Mouse (Mus musculus) MEL (cell line): ENCODE results near the gene Farsa. TPM values are rescaled to one million over a fixed set of nuclear protein-coding genes. Genes with fewer than 3 reads are reported as not detected.

Experiments used
- DNase-seq: peaks from one replicate; pipeline ENCODE4 v3.0.0; 2011; ENCODE audit warnings: low read depth, low spot score
- H3K27ac ChIP-seq: 2 replicates; pipeline ENCODE4 v1.5.1; 2012; ENCODE audit warnings: low read depth, mild to moderate bottlenecking, control low read depth, low read length, moderate library complexity; ENCODE audit not compliant: control insufficient read depth
- H3K27me3 ChIP-seq, 2 experiments: fragments of 150-350 bp in 1 of 2; sonication (generic) in 1 of 2; 2 replicates each; pipeline ENCODE4 v1.6.1; 2012; ENCODE audit warnings: low read length in 2 of 2, mild to moderate bottlenecking in 2 of 2, improper control_type of control experiment in 1 of 2, moderate library complexity in 1 of 2; ENCODE audit not compliant: insufficient read depth in 2 of 2, control insufficient read depth in 1 of 2
- H3K36me3 ChIP-seq, 2 experiments: 2 replicates each; pipeline ENCODE4 v1.6.1; 2012 to 2014; ENCODE audit warnings: low read length in 2 of 2, improper control_type of control experiment in 1 of 2, inconsistent platforms in 1 of 2, mild to moderate bottlenecking in 1 of 2; ENCODE audit not compliant: insufficient read depth in 2 of 2, control insufficient read depth in 1 of 2
- H3K4me1 ChIP-seq, 2 experiments: fragments of 150-350 bp in 1 of 2; sonication (generic) in 1 of 2; 2 replicates each; pipeline ENCODE4 v1.6.1; 2012; ENCODE audit warnings: low read length in 2 of 2, improper control_type of control experiment in 1 of 2, mild to moderate bottlenecking in 1 of 2; ENCODE audit not compliant: insufficient read depth in 2 of 2, control insufficient read depth in 1 of 2
- H3K4me3 ChIP-seq, 2 experiments: fragments of 150-350 bp in 1 of 2; sonication (generic) in 1 of 2; 2 replicates each; pipeline ENCODE4 v1.5.1; 2012; ENCODE audit warnings: low read depth in 2 of 2, low read length in 2 of 2, mild to moderate bottlenecking in 2 of 2, moderate library complexity in 2 of 2, control low read depth in 1 of 2, improper control_type of control experiment in 1 of 2; ENCODE audit not compliant: control insufficient read depth in 1 of 2, insufficient read depth in 1 of 2
- H3K79me2 ChIP-seq: 2 replicates; pipeline ENCODE4 v1.6.1; 2012; ENCODE audit warnings: mild to moderate bottlenecking, low read length, moderate library complexity; ENCODE audit not compliant: control insufficient read depth, poor library complexity, insufficient read depth
- H3K9ac ChIP-seq: 2 replicates; pipeline ENCODE4 v1.6.1; 2012; ENCODE audit warnings: low read depth, mild to moderate bottlenecking, control low read depth, low read length, moderate library complexity; ENCODE audit not compliant: control insufficient read depth, poor library complexity, severe bottlenecking
- H3K9me3 ChIP-seq: fragments of 150-350 bp; sonication (generic); replicated peaks from 2 replicates; pipeline ENCODE4 v1.6.1; 2012; ENCODE audit warnings: mild to moderate bottlenecking, low read length, improper control_type of control experiment, moderate library complexity; ENCODE audit not compliant: insufficient read depth
- E2F4 ChIP-seq: IDR thresholded peaks from 2 replicates; pipeline ENCODE4 v1.6.1; 2011; ENCODE audit warnings: low read depth, low read length, improper control_type of control experiment, borderline replicate concordance
- ELF1 ChIP-seq: IDR thresholded peaks from 2 replicates; pipeline ENCODE4 v1.6.1; 2014; ENCODE audit warnings: low read depth, mild to moderate bottlenecking, inconsistent platforms, low read length, improper control_type of control experiment, moderate library complexity
- EP300 ChIP-seq, 2 experiments: IDR thresholded peaks; 2 replicates each; pipeline ENCODE4 v1.6.1; 2011; ENCODE audit warnings: improper control_type of control experiment in 2 of 2, low read length in 2 of 2, low read depth in 1 of 2, mild to moderate bottlenecking in 1 of 2
- ETS1 ChIP-seq: IDR thresholded peaks from 2 replicates; pipeline ENCODE4 v1.6.1; 2012; ENCODE audit warnings: low read depth, mild to moderate bottlenecking, inconsistent platforms, low read length, improper control_type of control experiment, moderate library complexity
- GATA1 ChIP-seq: IDR thresholded peaks from 2 replicates; pipeline ENCODE4 v1.6.1; 2011; ENCODE audit warnings: low read depth, low read length, improper control_type of control experiment
- KAT2A ChIP-seq: conservative IDR thresholded peaks from 2 replicates; pipeline ENCODE4 v1.6.1; 2012; ENCODE audit warnings: low read depth, low read length, improper control_type of control experiment, inconsistent platforms
- MAFK ChIP-seq: IDR thresholded peaks from 2 replicates; pipeline ENCODE4 v1.6.1; 2011; ENCODE audit warnings: low read depth, mild to moderate bottlenecking, low read length, improper control_type of control experiment, borderline replicate concordance
- MAX ChIP-seq: IDR thresholded peaks from 2 replicates; pipeline ENCODE4 v1.6.1; 2011; ENCODE audit warnings: low read length, improper control_type of control experiment
- MAZ ChIP-seq: IDR thresholded peaks from 2 replicates; pipeline ENCODE4 v1.6.1; 2012; ENCODE audit warnings: low read depth, mild to moderate bottlenecking, inconsistent platforms, low read length, improper control_type of control experiment
- MXI1 ChIP-seq: IDR thresholded peaks from 2 replicates; pipeline ENCODE4 v1.6.1; 2011; ENCODE audit warnings: mild to moderate bottlenecking, low read depth, low read length, improper control_type of control experiment
- NELFE ChIP-seq: IDR thresholded peaks from 2 replicates; pipeline ENCODE4 v1.6.1; 2011; ENCODE audit warnings: low read depth, low read length, improper control_type of control experiment
- POLR2AphosphoS2 ChIP-seq: IDR thresholded peaks from 2 replicates; pipeline ENCODE4 v1.6.1; 2011; ENCODE audit warnings: low read length, improper control_type of control experiment
- POLR2AphosphoS5 ChIP-seq: IDR thresholded peaks from 2 replicates; pipeline ENCODE4 v1.6.1; 2012; ENCODE audit warnings: low read depth, borderline replicate concordance, mild to moderate bottlenecking, inconsistent platforms, low read length, moderate library complexity, mixed read lengths
- RCOR1 ChIP-seq: IDR thresholded peaks from 2 replicates; pipeline ENCODE4 v1.6.1; 2012; ENCODE audit warnings: low read depth, mild to moderate bottlenecking, inconsistent platforms, low read length, improper control_type of control experiment
- SIN3A ChIP-seq: IDR thresholded peaks from 2 replicates; pipeline ENCODE4 v1.6.1; 2012; ENCODE audit warnings: low read length, improper control_type of control experiment, inconsistent platforms
- TAL1 ChIP-seq: IDR thresholded peaks from 2 replicates; pipeline ENCODE4 v1.6.1; 2012; ENCODE audit warnings: mild to moderate bottlenecking, inconsistent platforms, low read length, moderate library complexity, mixed read lengths
- TCF12 ChIP-seq: IDR thresholded peaks from 2 replicates; pipeline ENCODE4 v1.6.1; 2014; ENCODE audit warnings: low read depth, mild to moderate bottlenecking, inconsistent platforms, low read length, improper control_type of control experiment, moderate library complexity
- UBTF ChIP-seq: IDR thresholded peaks from 2 replicates; pipeline ENCODE4 v1.6.1; 2012; ENCODE audit warnings: low read depth, mild to moderate bottlenecking, inconsistent platforms, low read length, improper control_type of control experiment, moderate library complexity, borderline replicate concordance; ENCODE audit not compliant: insufficient read depth
- USF2 ChIP-seq, 2 experiments: IDR thresholded peaks; 2 replicates each; pipeline ENCODE4 v1.6.1; 2011 to 2012; ENCODE audit warnings: improper control_type of control experiment in 2 of 2, low read length in 2 of 2, borderline replicate concordance in 1 of 2, inconsistent platforms in 1 of 2, low read depth in 1 of 2, mild to moderate bottlenecking in 1 of 2; ENCODE audit not compliant: insufficient read depth in 1 of 2
- ZC3H11A ChIP-seq: IDR thresholded peaks from 2 replicates; pipeline ENCODE4 v1.6.1; 2012; ENCODE audit warnings: low read depth, mild to moderate bottlenecking, inconsistent platforms, low read length, improper control_type of control experiment
- ZKSCAN1 ChIP-seq: IDR thresholded peaks from 2 replicates; pipeline ENCODE4 v1.6.1; 2012; ENCODE audit warnings: low read depth, mild to moderate bottlenecking, inconsistent platforms, low read length, improper control_type of control experiment, moderate library complexity
- ZMIZ1 ChIP-seq: IDR thresholded peaks from 2 replicates; pipeline ENCODE4 v1.6.1; 2012; ENCODE audit warnings: low read depth, mild to moderate bottlenecking, inconsistent platforms, low read length, improper control_type of control experiment, moderate library complexity
- polyA plus RNA-seq, 2 experiments: library from polyadenylated mRNA; stranded (reverse) in 1 of 2; unstranded in 1 of 2; fragments of >175 nt in 1 of 2; fragments of >200 nt in 1 of 2; gene quantifications; 2 replicates each; pipeline versions ENCODE4 v1.2.1 to v1.2.4; 2012; ENCODE audit warnings: low replicate concordance in 2 of 2, low read depth in 1 of 2; ENCODE audit not compliant: insufficient read length in 2 of 2, insufficient read depth in 1 of 2, missing spikeins in 1 of 2
- total RNA-seq: library from RNA; depleted of rRNA; stranded (reverse); fragments of 300-350 nt; gene quantifications from 2 replicates; pipeline ENCODE4 v1.2.3, GENCODE M21; 2012

Gene Farsa
- total and polyA plus RNA-seq, 3 experiments: 152 to 295 (median 245) TPM

DNA sequence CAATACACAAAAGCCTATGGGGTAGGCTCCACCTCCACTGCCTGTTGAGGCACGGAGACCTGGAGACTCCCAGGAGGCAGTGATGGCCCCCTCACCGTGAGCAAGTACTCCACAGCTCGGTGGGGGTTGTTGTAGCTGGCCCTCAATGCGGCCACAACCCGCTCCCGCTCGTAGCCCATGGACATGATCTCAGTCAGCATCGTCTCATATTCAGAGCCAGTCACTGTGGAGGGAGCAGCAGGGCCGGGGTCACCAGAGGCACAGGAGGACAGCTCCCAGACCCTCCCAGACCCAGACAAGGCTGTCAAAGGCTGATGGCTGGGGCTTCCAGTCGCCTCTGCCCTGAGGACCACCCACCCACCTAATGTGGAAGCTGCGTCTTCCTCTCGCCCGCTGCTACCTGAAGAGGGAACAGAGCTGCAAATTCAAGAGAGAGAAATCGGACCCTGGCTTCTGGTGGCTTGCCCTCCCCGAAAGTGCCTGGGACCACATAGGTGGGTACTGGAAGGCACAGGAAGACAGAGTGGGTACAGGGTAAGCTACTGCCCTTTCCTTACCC lies 18.8 kb upstream of the Farsa start:
- Histone ChIP-seq H3K9me3 (no peaks in the 10 kb centered on the region), H3K27ac (no peak overlapping the region), H3K4me3 (no peak overlapping the region), H3K27me3 (no peaks in the 10 kb centered on the region)
- TF ChIP-seq POLR2AphosphoS5 (no peak), ZC3H11A (no peak), GATA1 (no peak), NELFE (no peak), ZKSCAN1 (no peak), KAT2A (no peak), MAFK (no peak), ELF1 (no peak), ETS1 (no peak), POLR2AphosphoS2 (no peak), MAX (no peak), MAZ (no peak), SIN3A (no peak), MXI1 (no peak), ZMIZ1 (no peak), TCF12 (no peak)
- TF ChIP-seq, all 39 proteins: peak for 0
- no peak for DNase-seq
- no peak overlapping the region for H3K9ac ChIP-seq
- peaks cover 3 to 11% of the 10 kb centered on the region in 2 experiments for H3K4me1 ChIP-seq
- peaks cover 14% of the 10 kb centered on the region for H3K79me2 ChIP-seq
- H3K36me3 ChIP-seq: peaks cover 2 to 26% of the 10 kb centered on the region in 2 experiments; a peak in 3 of 4 replicates

DNA sequence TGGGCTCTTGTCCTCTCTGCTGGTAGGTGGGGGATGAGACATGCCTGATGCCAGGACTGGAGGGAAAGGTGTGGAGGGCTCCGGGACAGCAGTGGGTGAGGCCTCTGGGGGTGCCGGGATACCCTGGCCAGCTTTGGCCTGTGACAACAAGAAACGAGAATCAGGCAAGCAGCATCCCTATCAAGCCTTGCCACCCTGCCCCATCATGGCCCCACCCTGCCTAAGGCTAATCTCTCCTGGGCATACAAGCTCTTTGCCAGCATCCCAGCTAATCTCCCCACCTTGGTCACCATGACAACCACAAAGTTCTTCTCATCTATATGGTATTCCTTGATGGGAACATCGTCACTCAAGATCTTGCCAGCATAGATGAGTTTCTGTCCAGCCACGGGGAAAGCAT lies 18.3 kb upstream of the Farsa start:
- peak; percentile 72 for TF ChIP-seq TAL1
- TF ChIP-seq USF2 (IDR thresholded peaks at IDR 0.05; ENCODE audit: borderline replicate concordance in 1 of 2, insufficient read depth in 1 of 2, low read depth in 1 of 2, low read length in 2 of 2): no peak
- peak; percentile 58; the same call in 1 of the 2 replicates for TF ChIP-seq GATA1
- no peak for TF ChIP-seq NELFE
- no peak for TF ChIP-seq ZC3H11A
- TF ChIP-seq UBTF: no peak
- TF ChIP-seq ETS1: no peak
- peak; percentile 32; the same call in 1 of the 2 replicates for TF ChIP-seq RCOR1
- TF ChIP-seq SIN3A: no peak
- 0 out of 2 replicates have a peak, but pooled peaks have one; percentile 23 for TF ChIP-seq TCF12
- TF ChIP-seq E2F4: no peak
- peak in 1 of 2 experiments; percentile 69; a peak in 2 of 4 replicates for TF ChIP-seq EP300 (IDR thresholded peaks at IDR 0.05; ENCODE audit: low read depth in 1 of 2, low read length in 2 of 2)
- TF ChIP-seq, all 39 proteins: peak for 5
- Histone ChIP-seq H3K9me3 (no peaks in the 10 kb centered on the region), H3K79me2 (peaks cover 12% of the 10 kb centered on the region), H3K4me1 (peaks cover 2 to 6% of the 10 kb centered on the region in 2 experiments), H3K9ac (no peak overlapping the region), H3K27me3 (no peaks in the 10 kb centered on the region), H3K27ac (no peak overlapping the region), H3K4me3 (no peak overlapping the region), H3K36me3 (peaks cover 5 to 25% of the 10 kb centered on the region in 2 experiments)
- DNase-seq: peak; percentile 49
